Mouse (Mus musculus) olfactory bulb, adult 2 months (tissue): ENCODE data around the gene Olfr1418. TPM values are rescaled to one million over a fixed set of nuclear protein-coding genes. Genes with fewer than 3 reads are reported as not detected.

Experiments used
- H3K27ac ChIP-seq: fragments of 200-500 bp; 2 replicates; pipeline ENCODE4 v1.5.1; 2012; ENCODE audit warnings: low read depth, low read length; ENCODE audit not compliant: insufficient read depth
- H3K4me1 ChIP-seq: fragments of 200-500 bp; 2 replicates; pipeline ENCODE4 v1.6.1; 2012; ENCODE audit warnings: low read length; ENCODE audit not compliant: control insufficient read depth, insufficient read depth
- H3K4me3 ChIP-seq: fragments of 200-500 bp; 2 replicates; pipeline ENCODE4 v1.5.1; 2012; ENCODE audit warnings: mild to moderate bottlenecking, low read depth, low read length, moderate library complexity; ENCODE audit not compliant: insufficient read depth
- CTCF ChIP-seq: fragments of 200-500 bp; IDR thresholded peaks from 2 replicates; pipeline ENCODE4 v1.5.1; 2012; ENCODE audit warnings: low read depth, mild to moderate bottlenecking, low read length, moderate library complexity; ENCODE audit not compliant: insufficient read depth
- POLR2A ChIP-seq: fragments of 200-500 bp; IDR thresholded peaks from 2 replicates; pipeline ENCODE4 v1.6.1; 2012; ENCODE audit warnings: mild to moderate bottlenecking, low read depth, low read length, moderate library complexity; ENCODE audit not compliant: insufficient read depth
- WGBS: fragments of 180-500 bp; shearing (Covaris S2); methylation state at CpG from one replicate; pipeline ENCODE4 v1.1.7; 2018; 5-methylcytosine and 5-hydroxymethylcytosine counted together
- polyA plus RNA-seq: library from polyadenylated mRNA; stranded (reverse); fragments of >200 nt; gene quantifications from 2 replicates; pipeline ENCODE4 v1.2.4, GENCODE M21; 2012; ENCODE audit warnings: low replicate concordance; ENCODE audit not compliant: missing spikeins, insufficient read depth, insufficient read length

Olfr1418 gene
- polyA plus RNA-seq, 1 experiment, result not detected

GRCm38 (mm10) chr19:11823346-11824065 is 37.4 kb downstream of the Olfr1418 start:
- no peak overlapping the region for H3K4me3 ChIP-seq
- peaks cover 3% of the 10 kb centered on the region for H3K4me1 ChIP-seq
- no peak for TF ChIP-seq POLR2A
- TF ChIP-seq CTCF, result no peak
- 57% methylated on average over 4 of the region's 4 CpGs for WGBS
- H3K27ac ChIP-seq, result no peak overlapping the region

DNA sequence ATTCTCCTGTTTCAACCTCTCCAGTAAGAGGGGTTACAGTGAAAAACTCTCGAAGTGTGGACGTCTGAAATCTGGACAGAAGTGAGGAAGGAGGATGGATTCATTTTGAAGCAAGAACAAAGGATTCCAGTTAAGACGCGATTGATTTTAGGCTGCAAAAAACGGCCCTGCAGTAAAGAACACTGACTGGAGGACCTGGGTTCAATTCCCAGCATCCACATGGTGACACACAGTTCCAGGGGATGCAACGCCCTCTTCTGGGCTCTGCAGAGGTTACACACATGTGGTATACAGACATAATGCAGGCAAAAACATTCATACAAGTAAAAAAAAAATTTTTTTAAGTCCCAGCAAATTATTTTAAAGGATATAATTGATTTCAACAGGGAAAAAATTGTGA is 40.7 kb downstream of the Olfr1418 start:
- Histone ChIP-seq H3K27ac (no peak overlapping the region), H3K4me3 (peak overlapping the region; percentile 21; the same call in 1 of the 2 replicates), H3K4me1 (peaks cover 3% of the 10 kb centered on the region)
- TF ChIP-seq CTCF, result no peak
- no peak for TF ChIP-seq POLR2A
- 25% methylated on average over 6 of the region's 6 CpGs for WGBS

DNA sequence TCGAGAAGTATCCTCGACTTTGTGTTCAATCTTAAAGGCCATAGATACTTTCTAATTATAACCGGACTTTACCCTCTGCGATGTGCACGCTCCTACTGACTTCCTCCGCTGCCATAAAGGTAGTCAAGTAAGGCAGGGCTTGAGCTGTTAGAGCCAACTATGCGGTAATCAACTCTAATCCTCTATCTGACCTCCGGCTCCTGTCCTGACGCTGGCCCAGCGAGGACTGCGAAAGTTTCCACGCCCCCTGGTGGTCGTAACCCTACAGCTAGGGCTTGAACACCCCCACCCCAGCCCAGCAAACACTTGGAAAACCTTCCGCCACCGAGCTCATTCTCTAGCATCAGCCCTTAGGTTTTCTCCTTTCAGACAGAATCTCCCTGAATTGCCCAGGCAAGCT is 41.1 kb downstream of the Olfr1418 start:
- H3K4me3 ChIP-seq, result peak overlapping the region; percentile 21
- TF ChIP-seq CTCF (peak; percentile 65), POLR2A (no peak)
- peaks cover 3% of the 10 kb centered on the region for H3K4me1 ChIP-seq
- WGBS, result under 1% methylated on average over 15 of the region's 15 CpGs
- H3K27ac ChIP-seq, result no peak overlapping the region

- under 1% methylated on average over 20 of the region's 20 CpGs for WGBS
- H3K27ac ChIP-seq, result no peak within 1 kb of the TSS
- H3K4me3 ChIP-seq, result peak within 1 kb of the TSS; percentile 69
- TF ChIP-seq POLR2A (no peak), CTCF (no peak)
- H3K4me1 ChIP-seq, result peaks cover 3% of the 10 kb centered on the region
These were observed 41.6 kb downstream of the Olfr1418 start, which contains the start of gene Stx3 for GRCm38 (mm10) chr19:11819143-11819700. TSS of gene Stx3 (minus strand) at chr19:11819403.

DNA sequence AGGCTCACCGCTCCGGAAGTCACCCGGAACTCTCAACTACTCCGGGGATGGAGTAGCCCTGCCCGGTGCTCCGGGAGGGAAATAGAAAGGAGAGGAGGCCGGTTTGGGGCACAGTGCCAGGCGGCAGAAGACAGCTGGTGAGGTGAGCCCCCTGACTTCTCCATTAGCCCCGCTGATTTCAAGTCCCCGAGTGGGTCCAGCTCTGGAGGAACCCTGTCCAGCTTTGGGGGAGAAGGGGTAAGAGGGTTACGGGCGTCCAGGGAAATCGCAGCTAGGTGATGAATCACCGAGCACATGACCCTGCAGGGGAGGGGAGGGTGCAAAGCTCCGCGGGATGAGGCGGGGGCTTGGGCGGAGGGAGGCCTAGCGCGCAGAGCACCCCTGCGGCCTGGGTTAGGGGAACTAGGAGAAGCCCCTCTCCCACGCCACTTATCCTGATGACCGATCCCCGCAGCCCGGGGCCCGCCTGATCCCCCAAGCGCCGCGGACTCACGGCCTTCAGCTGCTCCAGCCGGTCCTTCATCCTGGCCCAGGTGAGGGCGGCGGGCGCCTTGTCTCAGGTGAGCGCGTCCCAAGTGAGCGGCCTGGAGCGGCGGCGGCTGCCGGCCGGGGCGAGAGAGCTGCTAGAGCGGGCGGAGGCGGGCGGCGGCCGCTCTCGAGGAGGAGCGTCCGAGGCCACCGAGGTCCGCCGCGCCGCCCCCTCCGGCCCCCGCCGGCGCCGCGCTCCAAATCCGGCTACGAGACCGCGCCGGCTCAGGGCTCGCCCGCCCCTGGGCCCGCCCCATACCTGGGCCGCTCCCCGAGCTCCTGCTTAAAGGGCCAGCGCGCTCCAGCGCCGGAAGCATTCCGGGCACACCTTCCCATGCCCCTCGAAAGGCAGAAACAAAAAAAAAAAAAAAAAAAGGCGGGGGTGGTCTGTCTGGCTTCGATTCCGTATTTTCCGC is 42.4 kb downstream of the Olfr1418 start:
- Histone ChIP-seq H3K27ac (no peak overlapping the region), H3K4me1 (peaks cover 6% of the 10 kb centered on the region), H3K4me3 (peak overlapping the region; percentile 69)
- 1% methylated on average over 77 of the region's 83 CpGs for WGBS
- TF ChIP-seq POLR2A (no peak), CTCF (no peak)

DNA sequence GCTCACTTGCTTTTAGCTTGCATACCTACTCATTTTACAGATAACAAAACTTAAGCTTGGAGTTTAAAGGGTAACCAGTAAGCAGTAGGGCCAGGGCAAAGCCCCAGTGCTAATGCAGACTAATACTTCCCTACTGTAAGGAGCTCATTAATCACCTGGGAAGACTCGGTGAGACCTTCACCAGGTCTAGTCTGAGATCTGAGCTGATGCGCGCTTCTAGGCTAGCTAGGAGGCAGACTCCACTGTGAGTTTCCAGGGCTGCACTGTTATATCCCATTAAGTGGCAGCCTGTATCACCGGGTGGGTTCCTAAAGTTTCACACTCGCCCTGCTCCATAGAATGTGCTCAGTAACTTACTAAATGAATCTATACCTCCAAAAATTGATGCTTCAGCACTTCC is 43.3 kb downstream of the Olfr1418 start:
- no peak for TF ChIP-seq POLR2A
- no peak for TF ChIP-seq CTCF
- 31% methylated on average over 5 of the region's 5 CpGs for WGBS

DNA sequence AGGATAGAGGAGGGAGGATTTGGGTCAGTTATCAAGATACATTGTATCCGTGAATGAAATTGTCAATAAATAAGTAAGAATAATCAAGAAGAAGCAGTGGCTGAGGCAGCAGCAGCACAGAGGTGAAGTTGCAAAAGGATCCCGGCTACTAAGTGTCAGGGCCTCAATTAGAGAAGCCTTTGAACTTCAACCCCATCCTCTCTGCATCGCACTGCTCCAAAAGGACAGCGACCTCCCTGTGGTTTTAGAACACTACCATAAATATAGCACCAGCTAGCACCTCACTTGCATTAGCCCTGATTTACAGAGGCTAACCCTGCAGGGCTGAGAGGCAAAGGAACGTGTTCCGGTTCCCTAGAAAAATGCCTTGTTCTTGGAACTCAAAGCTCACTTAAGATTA is 44.2 kb downstream of the Olfr1418 start:
- Histone ChIP-seq H3K27ac (no peak overlapping the region), H3K4me1 (peaks cover 6% of the 10 kb centered on the region), H3K4me3 (no peak overlapping the region)
- 71% methylated on average over 6 of the region's 6 CpGs for WGBS
- no peak for TF ChIP-seq POLR2A
- TF ChIP-seq CTCF, result no peak

More for the DNA sequence above, 43.3 kb downstream of the Olfr1418 start:
- Histone ChIP-seq H3K4me3 (no peak overlapping the region), H3K27ac (no peak overlapping the region), H3K4me1 (peaks cover 6% of the 10 kb centered on the region)

DNA sequence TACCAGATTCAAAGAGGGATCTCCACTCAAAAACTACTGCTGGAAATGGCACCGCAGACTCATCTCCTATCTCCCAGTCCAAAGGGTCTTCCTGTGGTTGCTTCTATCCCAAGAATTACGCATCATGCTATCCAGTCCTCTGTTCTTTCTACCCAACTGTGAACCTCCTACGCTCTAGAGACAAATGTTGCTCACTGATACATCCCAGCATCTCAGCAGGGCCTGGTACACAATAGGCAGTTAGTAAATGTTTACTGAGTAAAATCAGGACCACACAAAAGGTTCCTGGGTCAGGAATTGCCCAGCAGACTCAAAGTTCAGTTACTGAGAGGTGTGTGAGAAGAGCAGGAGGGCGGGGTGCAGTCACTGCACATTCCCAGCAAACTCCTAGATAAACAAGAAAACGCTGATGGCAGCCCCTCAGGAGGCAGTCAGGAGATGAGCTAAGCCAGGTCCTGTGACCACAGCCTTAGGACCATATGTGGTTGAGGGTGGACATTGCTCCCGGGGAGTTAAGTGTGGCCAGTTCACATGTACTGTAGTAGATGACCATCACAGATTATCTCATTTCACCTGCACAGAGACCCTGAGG is 46.0 kb downstream of the Olfr1418 start:
- TF ChIP-seq POLR2A (no peak), CTCF (no peak)
- no peak overlapping the region for H3K4me3 ChIP-seq
- H3K27ac ChIP-seq, result no peak overlapping the region
- WGBS, result 87% methylated on average over 6 of the region's 6 CpGs
- peaks cover 4% of the 10 kb centered on the region for H3K4me1 ChIP-seq
